Comparison of ENCODE assay signal across 9 mouse cellular contexts in genomic region chr10:83729492-83729891, GRCm38 (mm10). TPM values are rescaled to one million over a fixed set of nuclear protein-coding genes. Genes with fewer than 3 reads are reported as not detected.
DNase-seq lines count a peak whose midpoint lies in the region; ATAC-seq and TF ChIP-seq lines count a peak whose summit lies in the region.
"Had no signal": no experiment of that assay in that cellular context is flagged by ENCODE, and none has a peak within 500 bp of the region (broad histone marks: within the 10 kb centered on the region; RNA-seq: fewer than 3 reads in every experiment).

No protein-coding gene starts in this region.

- no peaks in the 10 kb centered on the region for H3K27me3 ChIP-seq in limb, embryonic 14.5 days (ENCODE audit: control insufficient read depth, insufficient read depth, low read length)
- H3K27me3 ChIP-seq: embryonic facial prominence, embryonic 12.5 days had no signal

- H3K9me3 ChIP-seq in limb, embryonic 14.5 days (ENCODE audit: control insufficient read depth, low read length) = peaks cover 4% of the 10 kb centered on the region; the same call in 1 of the 2 replicates

- H3K9ac ChIP-seq in limb, embryonic 14.5 days (ENCODE audit: low read depth, low read length, severe bottlenecking) = no peak overlapping the region
- H3K9ac ChIP-seq: embryonic facial prominence, embryonic 12.5 days had no signal

- no peak overlapping the region for H3K4me2 ChIP-seq in limb, embryonic 14.5 days (replicated peaks; ENCODE audit: low read depth, low read length, severe bottlenecking)
- H3K4me2 ChIP-seq: embryonic facial prominence, embryonic 12.5 days had no signal

- H3K36me3 ChIP-seq in limb, embryonic 14.5 days (ENCODE audit: control insufficient read depth, insufficient read depth, low read length) = no peaks in the 10 kb centered on the region
- H3K36me3 ChIP-seq: embryonic facial prominence, embryonic 12.5 days had no signal

- peak; percentile 86 to 89 for DNase-seq in B cell, adult 2 months
- peak; percentile 97 for DNase-seq in adrenal gland, postnatal 10 days
- DNase-seq in embryo, embryonic 11.5 days (ENCODE audit: low read depth, low spot score) = peak; percentile 66
- DNase-seq in kidney, adult 9 months = peak; percentile 81
- DNase-seq in limb, embryonic 14.5 days (ENCODE audit: low spot score) = peak; percentile 76
- peak; percentile 55 to 70 for DNase-seq in natural killer cell, adult 2 months (ENCODE audit: low spot score in 2 of 2)
- peak; percentile 74 to 93 for DNase-seq in spleen, postnatal 4 days (ENCODE audit: low spot score in 2 of 2)

- no peak for TF ChIP-seq POLR2A in limb, embryonic 14.5 days (IDR thresholded peaks at IDR 0.05; ENCODE audit: borderline replicate concordance, extremely low read depth, insufficient read depth, insufficient read length)

- peaks cover 9% of the 10 kb centered on the region; the same call in 1 of the 2 replicates for H3K4me1 ChIP-seq in limb, embryonic 14.5 days (ENCODE audit: control insufficient read depth, insufficient read depth, low read length)

- H3K27ac ChIP-seq in limb, embryonic 14.5 days (replicated peaks; ENCODE audit: low read depth, low read length) = no peak overlapping the region
- H3K27ac ChIP-seq: embryonic facial prominence, embryonic 12.5 days had no signal

- H3K4me3 ChIP-seq in limb, embryonic 14.5 days (replicated peaks; ENCODE audit: low read length) = no peak overlapping the region
- H3K4me3 ChIP-seq: embryonic facial prominence, embryonic 12.5 days had no signal

- WGBS in limb, embryonic 14.5 days = 28% methylated on average over 7 of the region's 7 CpGs

- peak; percentile 79 for ATAC-seq in granulocyte monocyte progenitor cell, adult 5-6 weeks (replicated peaks; ENCODE audit: poor library complexity, severe bottlenecking)
- peak; percentile 51; the same call in 1 of the 2 replicates for ATAC-seq in limb, embryonic 14.5 days (ENCODE audit: low FRiP score, low read depth)

RNA-seq across cellular contexts. Expression of gene 1500009L16Rik, which starts 6.8 kb away (rescaled TPM):
- 10 to 100 TPM; 14.2 to 15.5 TPM for total RNA-seq in adrenal gland, postnatal 10 days (2021)
- total RNA-seq in granulocyte monocyte progenitor cell, adult 5-6 weeks (2014; fragmentation: Nextera tagmentation) = 0.68 and 1.0 TPM in 2 replicates
- total RNA-seq in granulocyte monocyte progenitor cell, adult 5-6 weeks (2017) = 0.57 TPM in 1 of 2 replicates, not detected in the other
- polyA plus RNA-seq in limb, embryonic 14.5 days (2012; rRNA removed) = 19.8 and 20.2 TPM in 2 replicates
- polyA plus RNA-seq in limb, embryonic 14.5 days (2014; fragmentation: Nextera tagmentation; extraction: Ambion mirVana) = 27.1 and 29.9 TPM in 2 replicates

Comparison
In these comparisons a context has a peak if more than half of its experiments do, and no peak if none do; other contexts are left out.
1. RNA of gene 1500009L16Rik, which starts 6.8 kb away (total RNA-seq): 14.2 to 15.5 TPM in adrenal gland, postnatal 10 days; 0.57 to 1.0 TPM in granulocyte monocyte progenitor cell, adult 5-6 weeks; every median in the first group is over 4 times any median in the second.
2. Peak in every context shown above with its lines, with median percentiles within 50 percentile points of each other: DNase-seq.